Mouse (Mus musculus): ENCODE data around the gene Dapk3.

GRCm38 (mm10) chr10:81192968-81193501, 10.2 kb downstream of the Dapk3 start:
- TF ChIP-seq CTCF (conservative IDR thresholded peaks at IDR 0.05; ENCODE audit: low read length): no peak
- TF ChIP-seq POU5F1 (IDR thresholded peaks at IDR 0.05; ENCODE audit: borderline replicate concordance, low read length): no peak
